Mouse (Mus musculus) stomach, embryonic 14.5 days (tissue): ENCODE results near the gene Vgf. TPM values are rescaled to one million over a fixed set of nuclear protein-coding genes. Genes with fewer than 3 reads are reported as not detected.

ENCODE experiments used
- ATAC-seq: fragments of 200-750 bp; cut with Nextera tagmentation; 2 replicates; pipeline ENCODE4 v1.8.0; 2017; ENCODE audit warnings: low read depth, moderate TSS enrichment; ENCODE audit not compliant: insufficient number of reproducible peaks, insufficient read depth, low FRiP score
- H3K27ac ChIP-seq: fragments of 300-500 bp; sonication (generic); 2 replicates; pipeline ENCODE4 v1.5.1; 2014; ENCODE audit warnings: mild to moderate bottlenecking, low read length, moderate library complexity, mixed read lengths
- H3K27me3 ChIP-seq: fragments of 300-500 bp; sonication (generic); 2 replicates; pipeline ENCODE4 v1.6.1; 2014; ENCODE audit warnings: low read length, control low read depth, mixed read lengths; ENCODE audit not compliant: control insufficient read depth, insufficient read depth
- H3K36me3 ChIP-seq: fragments of 300-500 bp; sonication (generic); 2 replicates; pipeline ENCODE4 v1.6.1; 2014; ENCODE audit warnings: mild to moderate bottlenecking, control low read depth, low read length, moderate library complexity, mixed read lengths; ENCODE audit not compliant: control insufficient read depth, insufficient read depth
- H3K4me1 ChIP-seq: fragments of 300-500 bp; sonication (generic); 2 replicates; pipeline ENCODE4 v1.6.1; 2014; ENCODE audit warnings: low read length, control low read depth, mixed read lengths; ENCODE audit not compliant: control insufficient read depth, insufficient read depth
- H3K4me2 ChIP-seq: fragments of 300-500 bp; sonication (generic); replicated peaks from 2 replicates; pipeline ENCODE4 v1.6.1; 2014; ENCODE audit warnings: low read depth, low read length, control low read depth
- H3K4me3 ChIP-seq: fragments of 300-500 bp; sonication (generic); 2 replicates; pipeline ENCODE4 v1.5.1; 2014; ENCODE audit warnings: low read depth, low read length, control low read depth
- H3K9ac ChIP-seq: fragments of 300-500 bp; sonication (generic); replicated peaks from 2 replicates; pipeline ENCODE4 v1.6.1; 2014; ENCODE audit warnings: low read depth, mild to moderate bottlenecking, control low read depth, low read length, moderate library complexity, mixed read lengths
- H3K9me3 ChIP-seq: fragments of 300-500 bp; sonication (generic); 2 replicates; pipeline ENCODE4 v1.6.1; 2016; ENCODE audit warnings: low read depth, low read length, control low read depth; ENCODE audit not compliant: control insufficient read depth
- WGBS: fragments of 180-500 bp; shearing (Covaris S2); extraction: QIAGEN DNeasy Blood & Tissue Kit; methylation state at CpG from one replicate; pipeline ENCODE4 v1.1.7; 2014; 5-methylcytosine and 5-hydroxymethylcytosine counted together
- polyA plus RNA-seq: library from polyadenylated mRNA; unstranded; fragments of >200 nt; fragmentation: Nextera tagmentation; extraction: Ambion mirVana; gene quantifications from 2 replicates; pipeline ENCODE4 v1.2.1, GENCODE M21; 2014

Vgf gene
- polyA plus RNA-seq, 1 experiment from 2014 or later = 0.65 TPM

DNA sequence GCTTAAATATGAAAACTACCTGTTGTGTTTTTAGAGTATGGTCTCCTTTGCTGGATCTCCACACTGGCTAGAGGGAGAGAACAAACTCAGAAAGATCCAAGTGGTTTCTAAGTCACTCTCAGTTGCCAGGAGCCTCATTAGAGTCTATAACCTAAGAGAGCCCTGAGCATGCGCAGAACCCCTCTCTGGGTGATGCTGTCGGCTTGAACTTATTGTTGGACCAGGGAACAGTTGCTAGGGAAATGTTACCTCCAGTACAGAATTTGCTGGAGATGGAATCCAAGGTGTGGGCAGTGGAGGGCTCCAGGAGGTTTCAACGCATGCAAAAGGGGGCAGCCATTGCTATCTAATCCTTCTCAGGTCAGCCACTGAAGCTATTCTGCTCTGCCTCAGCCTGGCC lies 1.9 kb upstream of the Vgf start:
- no peaks in the 10 kb centered on the region for H3K36me3 ChIP-seq
- H3K27ac ChIP-seq = no peak overlapping the region
- H3K27me3 ChIP-seq = peaks cover 26% of the 10 kb centered on the region
- no peaks in the 10 kb centered on the region for H3K9me3 ChIP-seq
- no peak overlapping the region for H3K4me3 ChIP-seq
- no peak overlapping the region for H3K4me2 ChIP-seq
- no peak for ATAC-seq
- no peaks in the 10 kb centered on the region; the same call in 1 of the 2 replicates for H3K4me1 ChIP-seq
- H3K9ac ChIP-seq = no peak overlapping the region
- 55% methylated on average over 3 of the region's 3 CpGs for WGBS

GRCm38 (mm10) chr5:137025132-137025531 lies 1.1 kb upstream of the Vgf start:
- WGBS = under 1% methylated on average over 23 of the region's 23 CpGs
- H3K4me1 ChIP-seq = peaks cover 6% of the 10 kb centered on the region; the same call in 1 of the 2 replicates
- ATAC-seq = no peak
- H3K27me3 ChIP-seq = peaks cover 33% of the 10 kb centered on the region
- H3K4me2 ChIP-seq = no peak overlapping the region
- no peak overlapping the region for H3K4me3 ChIP-seq
- no peak overlapping the region for H3K27ac ChIP-seq
- H3K9me3 ChIP-seq = no peaks in the 10 kb centered on the region
- no peak overlapping the region for H3K9ac ChIP-seq
- no peaks in the 10 kb centered on the region for H3K36me3 ChIP-seq

DNA sequence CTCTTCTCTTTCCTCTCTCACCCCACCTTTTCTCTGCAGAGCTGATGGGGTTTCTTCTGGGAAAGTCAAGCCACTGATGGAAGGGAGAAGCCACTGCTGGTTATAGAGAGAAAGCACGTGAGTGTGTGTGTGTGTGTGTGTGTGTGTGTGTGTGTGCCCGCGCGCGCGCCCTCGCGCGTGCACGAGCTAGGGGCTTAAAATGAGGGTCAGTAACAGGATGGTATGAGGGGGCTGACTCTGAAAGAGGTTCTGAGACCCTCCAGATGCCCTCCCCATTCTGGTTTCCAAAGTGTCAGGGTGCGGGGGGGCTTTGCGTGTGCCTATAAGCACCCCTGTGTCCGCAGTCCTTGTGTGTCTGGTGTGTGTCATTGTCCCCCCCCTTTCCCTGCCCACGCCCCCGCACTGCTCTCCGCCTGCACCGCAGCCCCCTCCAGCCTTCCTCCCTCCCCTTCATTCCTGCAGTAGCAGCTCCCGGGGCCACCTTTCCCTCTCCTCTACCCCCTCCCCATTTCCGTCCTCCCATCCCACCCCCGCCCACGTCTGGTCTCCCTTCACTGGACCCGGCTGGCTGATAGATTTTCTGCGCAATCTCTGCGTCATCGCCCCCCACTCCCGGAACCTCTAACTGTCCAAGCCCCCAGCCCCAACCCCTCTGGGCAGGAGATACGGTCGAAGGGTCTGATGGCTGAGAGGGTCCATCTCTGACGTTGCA lies 2.5 kb downstream of the Vgf start:
- H3K27me3 ChIP-seq = peaks cover 53% of the 10 kb centered on the region
- ATAC-seq = no peak
- no peaks in the 10 kb centered on the region for H3K36me3 ChIP-seq
- H3K4me1 ChIP-seq = peaks cover 20% of the 10 kb centered on the region
- H3K27ac ChIP-seq = no peak overlapping the region
- no peaks in the 10 kb centered on the region for H3K9me3 ChIP-seq
- H3K9ac ChIP-seq = no peak overlapping the region
- no peak overlapping the region for H3K4me2 ChIP-seq
- no peak overlapping the region for H3K4me3 ChIP-seq
- WGBS = 8% methylated on average over 26 of the region's 29 CpGs

GRCm38 (mm10) chr5:137029273-137029585 lies 3.0 kb downstream of the Vgf start:
- Histone ChIP-seq H3K27me3 (peaks cover 50% of the 10 kb centered on the region), H3K9ac (no peak overlapping the region), H3K4me3 (no peak overlapping the region), H3K9me3 (no peaks in the 10 kb centered on the region), H3K4me2 (peak overlapping the region; percentile 50; the same call in 1 of the 2 replicates), H3K4me1 (peaks cover 20% of the 10 kb centered on the region), H3K27ac (no peak overlapping the region), H3K36me3 (no peaks in the 10 kb centered on the region)
- WGBS = 3% methylated on average over 8 of the region's 8 CpGs
- no peak for ATAC-seq

- peak overlapping the region; percentile 29 for H3K4me3 ChIP-seq
- peaks cover 20% of the 10 kb centered on the region for H3K4me1 ChIP-seq
- peak; percentile 82 for ATAC-seq
- no peak overlapping the region for H3K27ac ChIP-seq
- H3K36me3 ChIP-seq = no peaks in the 10 kb centered on the region
- H3K9me3 ChIP-seq = no peaks in the 10 kb centered on the region
- WGBS = under 1% methylated on average over 52 of the region's 52 CpGs
- no peak overlapping the region for H3K9ac ChIP-seq
- peak overlapping the region; percentile 50 for H3K4me2 ChIP-seq
- peaks cover 47% of the 10 kb centered on the region for H3K27me3 ChIP-seq
Observed at GRCm38 (mm10) chr5:137029643-137030415, 3.6 kb downstream of the Vgf start.

DNA sequence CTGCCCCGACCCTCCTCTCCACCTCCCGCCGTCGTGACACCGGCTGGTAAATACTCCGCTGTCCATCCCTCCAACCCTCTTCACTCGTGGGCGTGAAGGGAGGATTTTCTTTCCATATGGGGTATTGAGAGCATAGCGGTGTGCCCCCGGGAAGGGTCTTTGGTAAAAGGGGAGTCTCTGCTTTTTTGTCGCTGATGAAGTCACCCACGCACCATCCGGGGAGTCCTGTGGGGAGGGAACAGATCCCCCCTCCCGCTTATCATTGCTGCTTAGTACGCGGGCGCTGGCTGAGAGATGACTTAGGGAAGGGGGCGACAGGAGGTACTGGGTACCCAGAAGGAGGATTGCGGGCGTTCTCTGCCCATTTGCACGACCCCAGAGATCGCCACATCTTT lies 4.2 kb downstream of the Vgf start:
- H3K27me3 ChIP-seq = peaks cover 41% of the 10 kb centered on the region
- H3K4me3 ChIP-seq = peak overlapping the region; percentile 12; the same call in 1 of the 2 replicates
- no peak overlapping the region for H3K9ac ChIP-seq
- H3K9me3 ChIP-seq = no peaks in the 10 kb centered on the region
- H3K36me3 ChIP-seq = no peaks in the 10 kb centered on the region
- WGBS = 14% methylated on average over 22 of the region's 22 CpGs
- H3K4me1 ChIP-seq = peaks cover 20% of the 10 kb centered on the region
- H3K4me2 ChIP-seq = peak overlapping the region; percentile 50
- ATAC-seq = no peak
- no peak overlapping the region for H3K27ac ChIP-seq

DNA sequence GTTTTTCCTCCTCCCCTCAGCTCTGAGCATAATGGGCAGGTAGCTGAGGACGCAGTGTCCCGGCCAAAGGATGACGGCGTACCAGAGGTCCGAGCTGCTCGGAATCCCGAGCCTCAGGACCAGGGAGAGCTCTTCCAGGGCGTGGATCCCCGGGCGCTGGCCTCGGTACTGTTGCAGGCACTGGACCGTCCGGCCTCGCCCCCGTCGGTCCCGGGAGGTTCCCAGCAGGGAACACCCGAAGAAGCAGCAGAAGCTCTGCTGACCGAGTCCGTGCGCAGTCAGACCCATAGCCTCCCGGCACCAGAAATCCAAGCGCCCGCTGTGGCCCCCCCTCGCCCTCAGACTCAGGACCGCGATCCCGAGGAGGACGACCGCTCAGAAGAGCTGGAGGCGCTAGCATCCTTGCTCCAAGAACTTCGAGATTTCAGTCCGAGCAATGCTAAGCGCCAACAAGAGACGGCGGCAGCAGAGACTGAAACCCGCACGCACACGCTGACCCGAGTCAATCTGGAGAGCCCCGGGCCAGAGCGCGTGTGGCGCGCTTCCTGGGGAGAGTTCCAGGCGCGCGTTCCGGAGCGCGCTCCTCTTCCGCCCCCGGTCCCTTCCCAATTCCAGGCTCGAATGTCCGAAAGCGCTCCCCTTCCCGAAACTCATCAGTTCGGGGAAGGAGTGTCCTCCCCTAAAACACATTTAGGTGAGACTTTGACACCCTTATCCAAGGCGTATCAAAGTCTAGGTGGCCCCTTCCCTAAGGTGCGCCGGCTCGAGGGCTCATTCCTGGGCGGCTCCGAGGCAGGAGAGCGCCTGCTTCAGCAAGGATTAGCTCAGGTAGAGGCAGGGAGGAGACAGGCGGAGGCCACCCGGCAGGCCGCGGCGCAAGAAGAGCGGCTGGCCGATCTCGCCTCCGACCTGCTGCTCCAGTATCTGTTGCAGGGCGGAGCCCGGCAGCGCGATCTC lies 5.2 kb downstream of the Vgf start:
- peaks cover 34% of the 10 kb centered on the region for H3K27me3 ChIP-seq

DNA sequence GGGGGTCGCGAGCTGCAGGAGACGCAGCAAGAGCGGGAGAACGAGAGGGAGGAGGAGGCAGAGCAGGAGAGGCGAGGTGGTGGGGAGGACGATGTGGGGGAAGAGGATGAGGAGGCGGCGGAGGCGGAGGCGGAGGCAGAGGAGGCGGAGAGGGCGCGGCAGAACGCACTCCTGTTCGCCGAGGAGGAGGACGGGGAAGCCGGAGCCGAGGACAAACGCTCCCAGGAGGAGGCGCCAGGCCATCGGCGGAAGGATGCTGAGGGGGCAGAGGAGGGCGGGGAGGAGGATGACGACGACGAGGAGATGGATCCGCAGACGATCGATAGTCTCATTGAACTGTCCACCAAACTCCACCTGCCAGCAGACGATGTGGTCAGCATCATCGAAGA lies 5.8 kb downstream of the Vgf start:
- H3K4me1 ChIP-seq = peaks cover 20% of the 10 kb centered on the region
- no peak for ATAC-seq
- peaks cover 30% of the 10 kb centered on the region for H3K27me3 ChIP-seq
- no peaks in the 10 kb centered on the region for H3K9me3 ChIP-seq
- H3K4me3 ChIP-seq = peak overlapping the region; percentile 45
- H3K9ac ChIP-seq = no peak overlapping the region
- WGBS = 1% methylated on average over 33 of the region's 33 CpGs
- H3K4me2 ChIP-seq = peak overlapping the region; percentile 100
- H3K27ac ChIP-seq = no peak overlapping the region
- peaks cover 6% of the 10 kb centered on the region for H3K36me3 ChIP-seq

More for the DNA sequence above, 5.2 kb downstream of the Vgf start:
- Histone ChIP-seq H3K27ac (no peak overlapping the region), H3K4me2 (peak overlapping the region; percentile 100), H3K4me1 (peaks cover 20% of the 10 kb centered on the region), H3K9ac (no peak overlapping the region), H3K4me3 (peak overlapping the region; percentile 45), H3K36me3 (peaks cover 3% of the 10 kb centered on the region), H3K9me3 (no peaks in the 10 kb centered on the region)
- ATAC-seq = no peak
- WGBS = under 1% methylated on average over 78 of the region's 78 CpGs
